Mouse (Mus musculus) forebrain, embryonic 13.5 days (tissue): ENCODE data around the gene Rab3c. TPM values are rescaled to one million over a fixed set of nuclear protein-coding genes. Genes with fewer than 3 reads are reported as not detected.

Experiments used
- ATAC-seq: fragments of 200-750 bp; cut with Nextera tagmentation; 2 replicates; pipeline ENCODE4 v1.8.0; 2017
- H3K27ac ChIP-seq: fragments of 300-500 bp; sonication (generic); 2 replicates; pipeline ENCODE4 v1.5.1; 2015; ENCODE audit warnings: inconsistent platforms, mild to moderate bottlenecking, moderate library complexity
- H3K27me3 ChIP-seq: fragments of 300-500 bp; sonication (generic); 2 replicates; pipeline ENCODE4 v1.6.1; 2015; ENCODE audit warnings: mild to moderate bottlenecking, inconsistent platforms
- H3K36me3 ChIP-seq: fragments of 300-500 bp; sonication (generic); 2 replicates; pipeline ENCODE4 v1.6.1; 2015; ENCODE audit warnings: mild to moderate bottlenecking, inconsistent platforms; ENCODE audit not compliant: poor library complexity, severe bottlenecking
- H3K4me1 ChIP-seq: fragments of 300-500 bp; sonication (generic); 2 replicates; pipeline ENCODE4 v1.6.1; 2015; ENCODE audit warnings: inconsistent platforms
- H3K4me2 ChIP-seq: fragments of 300-500 bp; sonication (generic); 2 replicates; pipeline ENCODE4 v1.6.1; 2015; ENCODE audit warnings: inconsistent platforms, mild to moderate bottlenecking, moderate library complexity
- H3K4me3 ChIP-seq: fragments of 300-500 bp; sonication (generic); 2 replicates; pipeline ENCODE4 v1.5.1; 2015; ENCODE audit warnings: mild to moderate bottlenecking, inconsistent platforms
- H3K9ac ChIP-seq: fragments of 300-500 bp; sonication (generic); 2 replicates; pipeline ENCODE4 v1.6.1; 2015; ENCODE audit warnings: mild to moderate bottlenecking, inconsistent platforms
- H3K9me3 ChIP-seq: fragments of 300-500 bp; sonication (generic); replicated peaks from 2 replicates; pipeline ENCODE4 v1.6.1; 2016; ENCODE audit warnings: inconsistent platforms
- WGBS: fragments of 180-500 bp; shearing (Covaris S2); methylation state at CpG from one replicate; pipeline ENCODE4 v1.1.7; 2015; 5-methylcytosine and 5-hydroxymethylcytosine counted together
- polyA plus RNA-seq: library from polyadenylated mRNA; unstranded; fragments of >200 nt; fragmentation: Nextera tagmentation; extraction: Ambion mirVana; gene quantifications from 2 replicates; pipeline ENCODE4 v1.2.1, GENCODE M21; 2015

Gene Rab3c
- polyA plus RNA-seq, 1 experiment from 2014 or later: 87.2 TPM

- no peaks in the 10 kb centered on the region for H3K9me3 ChIP-seq
- no peaks in the 10 kb centered on the region for H3K36me3 ChIP-seq
- 80% methylated on average over 9 of the region's 9 CpGs for WGBS
- H3K27me3 ChIP-seq: no peaks in the 10 kb centered on the region
- H3K4me1 ChIP-seq: peaks cover 11% of the 10 kb centered on the region; the same call in 1 of the 2 replicates
- H3K9ac ChIP-seq: no peak overlapping the region
- H3K4me2 ChIP-seq: no peak overlapping the region
- no peak overlapping the region for H3K27ac ChIP-seq
- no peak for ATAC-seq
- no peak overlapping the region for H3K4me3 ChIP-seq
Observed at GRCm38 (mm10) chr13:110075587-110075986, 205.2 kb downstream of the Rab3c start.

GRCm38 (mm10) chr13:110074180-110074579 lies 206.6 kb downstream of the Rab3c start:
- Histone ChIP-seq H3K9me3 (no peaks in the 10 kb centered on the region), H3K4me2 (no peak overlapping the region), H3K9ac (no peak overlapping the region), H3K27me3 (no peaks in the 10 kb centered on the region), H3K4me1 (peaks cover 11% of the 10 kb centered on the region; the same call in 1 of the 2 replicates), H3K27ac (no peak overlapping the region), H3K36me3 (no peaks in the 10 kb centered on the region), H3K4me3 (no peak overlapping the region)
- no peak for ATAC-seq
- 57% methylated on average over 2 of the region's 2 CpGs for WGBS

GRCm38 (mm10) chr13:110067149-110067548 lies 213.6 kb downstream of the Rab3c start:
- H3K9me3 ChIP-seq: no peaks in the 10 kb centered on the region
- H3K4me1 ChIP-seq: peaks cover 13% of the 10 kb centered on the region
- no peak for ATAC-seq
- no peak overlapping the region for H3K27ac ChIP-seq
- H3K9ac ChIP-seq: no peak overlapping the region
- H3K4me3 ChIP-seq: no peak overlapping the region
- 88% methylated on average over 3 of the region's 3 CpGs for WGBS
- no peak overlapping the region for H3K4me2 ChIP-seq
- no peaks in the 10 kb centered on the region for H3K36me3 ChIP-seq
- H3K27me3 ChIP-seq: no peaks in the 10 kb centered on the region

DNA sequence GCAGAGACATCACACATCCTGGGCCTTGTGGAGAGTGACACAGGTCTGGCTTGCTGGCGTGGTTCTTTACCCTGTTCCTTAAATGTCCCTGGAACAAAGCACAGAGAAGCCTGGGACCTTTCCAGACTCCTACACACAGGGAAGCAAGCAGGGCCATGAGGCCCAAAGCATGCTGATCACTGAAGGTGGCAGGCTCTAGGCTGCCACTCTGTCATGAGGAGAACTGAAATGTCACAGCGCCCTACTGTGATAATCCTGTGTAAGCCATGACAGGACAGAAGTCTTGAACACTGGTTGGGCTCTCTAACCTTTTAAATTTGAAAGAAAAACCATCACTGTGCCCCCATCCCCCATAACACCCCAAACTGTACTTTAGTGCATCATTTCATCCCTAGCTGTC lies 214.1 kb downstream of the Rab3c start:
- WGBS: 81% methylated on average over 2 of the region's 2 CpGs
- peaks cover 10% of the 10 kb centered on the region for H3K4me1 ChIP-seq
- no peak overlapping the region for H3K9ac ChIP-seq
- H3K4me2 ChIP-seq: no peak overlapping the region
- H3K36me3 ChIP-seq: no peaks in the 10 kb centered on the region
- no peaks in the 10 kb centered on the region for H3K27me3 ChIP-seq
- no peak for ATAC-seq
- no peak overlapping the region for H3K27ac ChIP-seq
- H3K4me3 ChIP-seq: no peak overlapping the region
- no peaks in the 10 kb centered on the region for H3K9me3 ChIP-seq

DNA sequence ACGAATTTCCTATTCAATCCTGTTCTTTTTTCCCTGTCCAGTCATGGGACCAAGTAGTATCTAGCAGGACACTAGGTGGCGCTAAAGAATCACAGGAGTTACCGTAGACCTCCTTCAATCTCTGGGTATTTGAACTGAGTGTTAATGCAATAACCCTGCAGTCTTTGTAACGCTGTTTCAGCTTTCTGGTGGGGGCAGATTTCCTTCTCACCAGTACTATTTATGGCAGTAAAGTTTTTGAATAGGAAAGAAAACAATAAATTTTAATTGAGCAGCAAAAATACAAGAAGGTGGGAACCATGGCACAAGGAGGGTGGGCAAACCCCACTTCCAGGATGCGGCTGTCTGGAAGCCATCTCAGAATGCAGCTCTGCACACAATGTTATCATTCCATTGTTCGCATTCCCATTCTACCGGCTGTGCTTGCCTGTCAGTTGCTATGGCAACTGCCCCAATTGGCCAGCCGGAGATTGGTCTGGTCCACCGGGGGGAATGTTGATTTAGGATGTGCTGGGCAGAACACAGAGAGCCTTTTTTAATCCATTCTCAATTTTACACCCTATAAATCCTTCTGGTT lies 217.9 kb downstream of the Rab3c start:
- WGBS: 8% methylated on average over 9 of the region's 9 CpGs
- Histone ChIP-seq H3K4me1 (peaks cover 10% of the 10 kb centered on the region), H3K4me2 (peak overlapping the region; percentile 45), H3K27ac (peak overlapping the region; percentile 62), H3K9me3 (no peaks in the 10 kb centered on the region), H3K9ac (peak overlapping the region; percentile 28; the same call in 1 of the 2 replicates), H3K36me3 (no peaks in the 10 kb centered on the region), H3K27me3 (no peaks in the 10 kb centered on the region), H3K4me3 (no peak overlapping the region)
- peak; percentile 96 for ATAC-seq

GRCm38 (mm10) chr13:110062288-110062687 lies 218.5 kb downstream of the Rab3c start:
- Histone ChIP-seq H3K4me2 (no peak overlapping the region), H3K9me3 (no peaks in the 10 kb centered on the region), H3K36me3 (no peaks in the 10 kb centered on the region), H3K9ac (no peak overlapping the region), H3K4me3 (no peak overlapping the region), H3K4me1 (peaks cover 10% of the 10 kb centered on the region), H3K27me3 (no peaks in the 10 kb centered on the region), H3K27ac (no peak overlapping the region)
- 67% methylated on average over 8 of the region's 8 CpGs for WGBS
- 0 out of 2 replicates have a peak, but pooled peaks have one; percentile 13 for ATAC-seq

- no peaks in the 10 kb centered on the region for H3K27me3 ChIP-seq
- H3K36me3 ChIP-seq: no peaks in the 10 kb centered on the region
- H3K9ac ChIP-seq: no peak overlapping the region
- no peak overlapping the region for H3K4me3 ChIP-seq
- no peak for ATAC-seq
- no peak overlapping the region for H3K4me2 ChIP-seq
- WGBS: 45% methylated on average over 8 of the region's 8 CpGs
- H3K4me1 ChIP-seq: no peaks in the 10 kb centered on the region
- no peak overlapping the region for H3K27ac ChIP-seq
- no peaks in the 10 kb centered on the region for H3K9me3 ChIP-seq
Observed at GRCm38 (mm10) chr13:110054538-110054937, 226.3 kb downstream of the Rab3c start.

GRCm38 (mm10) chr13:110048767-110049434 lies 231.9 kb downstream of the Rab3c start:
- no peak overlapping the region for H3K4me3 ChIP-seq
- H3K4me1 ChIP-seq: no peaks in the 10 kb centered on the region
- H3K27ac ChIP-seq: no peak overlapping the region
- H3K27me3 ChIP-seq: no peaks in the 10 kb centered on the region
- 73% methylated on average over 5 of the region's 5 CpGs for WGBS
- ATAC-seq: no peak
- H3K9ac ChIP-seq: no peak overlapping the region
- H3K9me3 ChIP-seq: no peaks in the 10 kb centered on the region
- H3K4me2 ChIP-seq: no peak overlapping the region
- H3K36me3 ChIP-seq: no peaks in the 10 kb centered on the region

DNA sequence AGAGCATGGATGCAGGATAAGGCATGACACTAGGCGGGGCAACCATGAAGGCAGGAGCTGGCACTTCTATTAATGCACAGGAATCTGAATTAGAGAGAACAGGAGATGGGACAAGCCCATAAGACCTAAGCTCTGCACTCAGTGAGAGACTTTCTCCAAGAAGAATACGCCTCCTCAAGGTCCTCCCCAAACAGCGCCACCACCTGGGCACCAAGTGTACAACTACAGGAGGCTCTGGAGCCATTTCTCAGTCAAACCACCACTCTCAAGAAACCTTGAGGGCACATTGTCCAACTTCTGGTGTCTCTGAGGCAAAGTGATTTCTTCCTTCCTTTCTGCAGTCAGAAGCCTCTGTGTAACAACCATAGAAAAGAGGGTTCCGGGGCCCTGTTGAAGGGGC lies 236.4 kb downstream of the Rab3c start:
- Histone ChIP-seq H3K27me3 (no peaks in the 10 kb centered on the region), H3K27ac (no peak overlapping the region), H3K4me1 (no peaks in the 10 kb centered on the region), H3K4me3 (no peak overlapping the region), H3K36me3 (no peaks in the 10 kb centered on the region), H3K4me2 (no peak overlapping the region), H3K9me3 (no peaks in the 10 kb centered on the region), H3K9ac (no peak overlapping the region)
- no peak for ATAC-seq
- WGBS: 74% methylated on average over 4 of the region's 4 CpGs

- ATAC-seq: peak; percentile 58
- H3K4me1 ChIP-seq: no peaks in the 10 kb centered on the region
- no peaks in the 10 kb centered on the region for H3K27me3 ChIP-seq
- 82% methylated on average over 3 of the region's 3 CpGs for WGBS
- H3K4me3 ChIP-seq: no peak overlapping the region
- no peaks in the 10 kb centered on the region for H3K9me3 ChIP-seq
- H3K4me2 ChIP-seq: no peak overlapping the region
- no peak overlapping the region for H3K9ac ChIP-seq
- no peak overlapping the region for H3K27ac ChIP-seq
- H3K36me3 ChIP-seq: no peaks in the 10 kb centered on the region
Observed at GRCm38 (mm10) chr13:110039779-110040498, 240.9 kb downstream of the Rab3c start.

GRCm38 (mm10) chr13:110039170-110039569 lies 241.6 kb downstream of the Rab3c start:
- H3K9ac ChIP-seq: no peak overlapping the region
- ATAC-seq: no peak
- H3K27me3 ChIP-seq: no peaks in the 10 kb centered on the region
- H3K9me3 ChIP-seq: no peaks in the 10 kb centered on the region
- no peak overlapping the region for H3K4me3 ChIP-seq
- H3K4me1 ChIP-seq: no peaks in the 10 kb centered on the region
- no peaks in the 10 kb centered on the region for H3K36me3 ChIP-seq
- H3K27ac ChIP-seq: no peak overlapping the region
- H3K4me2 ChIP-seq: no peak overlapping the region
- 91% methylated on average over 9 of the region's 9 CpGs for WGBS

DNA sequence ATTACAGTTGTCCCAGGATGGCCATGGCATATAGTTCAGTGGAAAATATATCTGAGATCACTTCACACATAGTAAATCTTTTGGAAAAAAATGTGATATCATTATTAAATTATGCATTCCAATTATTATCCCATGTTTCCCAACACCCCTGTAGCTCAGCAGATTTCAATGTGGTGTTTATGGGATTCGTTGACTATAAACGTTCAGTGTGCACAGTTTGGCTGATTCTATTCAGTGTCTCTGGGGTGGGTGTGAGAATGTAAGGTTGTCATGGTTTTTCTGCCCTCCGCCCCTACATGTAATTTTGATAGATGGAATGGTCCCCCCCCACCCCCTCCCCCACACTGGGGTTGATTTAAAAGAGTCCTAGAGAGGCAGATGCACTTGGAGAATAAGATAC lies 242.3 kb downstream of the Rab3c start:
- ATAC-seq: no peak
- no peak overlapping the region for H3K9ac ChIP-seq
- WGBS: 92% methylated on average over 3 of the region's 3 CpGs
- no peak overlapping the region for H3K4me3 ChIP-seq
- no peaks in the 10 kb centered on the region for H3K4me1 ChIP-seq
- H3K9me3 ChIP-seq: no peaks in the 10 kb centered on the region
- no peak overlapping the region for H3K27ac ChIP-seq
- H3K4me2 ChIP-seq: no peak overlapping the region
- no peaks in the 10 kb centered on the region for H3K27me3 ChIP-seq
- no peaks in the 10 kb centered on the region for H3K36me3 ChIP-seq
